Mouse (Mus musculus): ENCODE data around the gene Rasa3. TPM values are rescaled to one million over a fixed set of nuclear protein-coding genes. Genes with fewer than 3 reads are reported as not detected.

Gene Rasa3
- polyA plus RNA-seq (2014; fragmentation: Illumina TruSeq; extraction: RNeasy Lipid Tissue Mini Kit (QIAGEN cat#74804)), result 13.4 TPM

GRCm38 (mm10) chr8:13677413-13677883, at the start of gene Rasa3:
Gene Rasa3 (minus strand): TSS chr8:13677603.

GRCm38 (mm10) chr8:13705668-13706067, 28.3 kb upstream of the Rasa3 start, which contains the start of gene Cfap97d2:
Gene Cfap97d2 (plus strand): TSS chr8:13705889.

GRCm38 (mm10) chr8:13562118-13562517, 115.3 kb downstream of the Rasa3 start, which contains the start of gene 1700029H14Rik:
Gene 1700029H14Rik (minus strand): TSS chr8:13562461.

Other genes with a start within 250 kb of the Rasa3 start
- not detected for gene Tmem255b, start 242.4 kb downstream of the Rasa3 start, polyA plus RNA-seq (2014; fragmentation: Illumina TruSeq; extraction: RNeasy Lipid Tissue Mini Kit (QIAGEN cat#74804))
- gene Gas6, start 183.1 kb downstream of the Rasa3 start, polyA plus RNA-seq (2014; fragmentation: Illumina TruSeq; extraction: RNeasy Lipid Tissue Mini Kit (QIAGEN cat#74804)), result 49.6 TPM
- gene 1700029H14Rik, start 115.1 kb downstream of the Rasa3 start, polyA plus RNA-seq (2014; fragmentation: Illumina TruSeq; extraction: RNeasy Lipid Tissue Mini Kit (QIAGEN cat#74804)), result not detected
- gene Cfap97d2, start 28.3 kb upstream of the Rasa3 start, polyA plus RNA-seq (2014; fragmentation: Illumina TruSeq; extraction: RNeasy Lipid Tissue Mini Kit (QIAGEN cat#74804)), result 0.17 TPM
- 110 TPM for gene Cdc16, start 80.1 kb upstream of the Rasa3 start, polyA plus RNA-seq (2014; fragmentation: Illumina TruSeq; extraction: RNeasy Lipid Tissue Mini Kit (QIAGEN cat#74804))
- 15.3 TPM for gene Upf3a, start 108.0 kb upstream of the Rasa3 start, polyA plus RNA-seq (2014; fragmentation: Illumina TruSeq; extraction: RNeasy Lipid Tissue Mini Kit (QIAGEN cat#74804))
- gene AF366264, start 160.8 kb upstream of the Rasa3 start, polyA plus RNA-seq (2014; fragmentation: Illumina TruSeq; extraction: RNeasy Lipid Tissue Mini Kit (QIAGEN cat#74804)), result not detected
- 35.1 TPM for gene Champ1, start 192.0 kb upstream of the Rasa3 start, polyA plus RNA-seq (2014; fragmentation: Illumina TruSeq; extraction: RNeasy Lipid Tissue Mini Kit (QIAGEN cat#74804))
- 7.2 TPM for gene Coprs, start 212.7 kb upstream of the Rasa3 start, polyA plus RNA-seq (2014; fragmentation: Illumina TruSeq; extraction: RNeasy Lipid Tissue Mini Kit (QIAGEN cat#74804))

All from ovary, adult 10 weeks (tissue).